Comparison of ENCODE assay signal across 16 mouse cellular contexts in the genomic region with DNA sequence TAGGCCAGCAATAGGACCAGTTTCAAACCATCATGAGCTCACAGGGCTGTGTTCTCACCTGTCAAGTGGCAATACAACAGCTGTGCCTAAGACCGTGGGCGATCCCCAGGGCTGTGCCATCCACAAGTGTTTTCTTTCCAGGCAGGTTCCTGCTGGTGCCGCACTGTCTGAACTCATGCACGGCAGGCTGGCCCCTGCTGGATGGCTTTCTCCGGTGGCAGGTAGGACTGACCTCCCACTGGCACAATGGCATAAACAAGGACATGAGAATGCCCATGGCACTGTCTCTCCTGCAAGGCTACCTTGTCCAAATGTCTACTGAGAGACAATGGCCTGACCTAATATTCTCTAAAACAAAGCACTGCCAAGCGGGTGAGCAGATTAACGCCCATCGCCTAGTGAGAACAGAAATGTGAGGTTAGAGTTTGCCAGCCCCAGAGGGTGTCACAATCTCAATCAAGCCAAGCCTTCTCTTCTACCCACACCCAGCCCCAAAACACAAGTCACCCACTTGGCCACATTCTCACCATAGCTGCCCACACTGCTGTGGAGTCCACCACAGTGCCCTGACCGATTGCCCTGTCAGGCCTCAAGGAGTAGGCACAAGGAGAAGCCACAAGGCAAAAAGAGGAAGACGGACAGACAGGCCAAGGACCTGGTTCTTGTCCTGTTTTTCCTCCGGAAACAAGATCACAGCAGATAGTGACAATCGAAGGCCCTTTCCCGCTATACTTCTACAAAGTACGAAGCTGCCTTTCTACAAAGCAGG. TPM values are rescaled to one million over a fixed set of nuclear protein-coding genes. Genes with fewer than 3 reads are reported as not detected.
A peak's percentile ranks its signal among the peaks of the same experiment; 100 is the strongest.
DNase-seq lines count a peak whose midpoint lies in the region; ATAC-seq lines count a peak whose summit lies in the region.
"Had no signal": no experiment of that assay in that cellular context is flagged by ENCODE, and none has a peak within 500 bp of the region (broad histone marks: within the 10 kb centered on the region; RNA-seq: fewer than 3 reads in every experiment).

No protein-coding gene starts in this region.

- no peaks in the 10 kb centered on the region for H3K27me3 ChIP-seq in kidney, embryonic 15.5 days
- H3K27me3 ChIP-seq in megakaryocyte, embryonic 14.5 days (replicated peaks), result no peaks in the 10 kb centered on the region
- H3K27me3 ChIP-seq: liver, embryonic 15.5 days; neural tube, embryonic 12.5 days had no signal

- peak overlapping the region; percentile 48; the same call in 1 of the 2 replicates for H3K27ac ChIP-seq in kidney, embryonic 15.5 days
- H3K27ac ChIP-seq: heart, adult 2 months; layer of hippocampus, adult 2 months; liver, embryonic 15.5 days; neural tube, embryonic 12.5 days had no signal

- no peak overlapping the region for H3K9ac ChIP-seq in kidney, embryonic 15.5 days
- H3K9ac ChIP-seq: liver, embryonic 15.5 days; neural tube, embryonic 12.5 days had no signal

- ATAC-seq in kidney, embryonic 15.5 days (replicated peaks; ENCODE audit: low FRiP score), result peak; percentile 57; the same call in 1 of the 2 replicates
- ATAC-seq: activated CD4-positive, CD25-positive, alpha-beta regulatory T cell, adult 4 months; forebrain, embryonic 14.5 days; midbrain, embryonic 16.5 days had no signal

- DNase-seq in adrenal gland, postnatal 14 days, result peak; percentile 27
- DNase-seq in adrenal gland, adult 18-20 months (ENCODE audit: low spot score in 2 of 2), result no peak
- DNase-seq in kidney, postnatal 36 days, result no peak
- DNase-seq in 416B (ENCODE audit: low read depth), result peak; percentile 90
- DNase-seq in thymus, postnatal 25 days, result no peak
- DNase-seq in thymus, postnatal 10 days (ENCODE audit: low spot score in 2 of 2), result no peak
- DNase-seq: cerebellum, adult 8-10 months; heart, adult 2 months had no signal

- WGBS in kidney, embryonic 15.5 days, result 75% methylated on average over 14 of the region's 14 CpGs

- peaks cover 19% of the 10 kb centered on the region for H3K4me1 ChIP-seq in kidney, embryonic 15.5 days
- peaks cover 51% of the 10 kb centered on the region for H3K4me1 ChIP-seq in megakaryocyte, embryonic 14.5 days
- H3K4me1 ChIP-seq: neural tube, embryonic 12.5 days had no signal

- H3K4me2 ChIP-seq in kidney, embryonic 15.5 days, result no peak overlapping the region
- H3K4me2 ChIP-seq: liver, embryonic 15.5 days; neural tube, embryonic 12.5 days had no signal

- H3K4me3 ChIP-seq in kidney, embryonic 15.5 days (replicated peaks), result no peak overlapping the region
- H3K4me3 ChIP-seq in megakaryocyte, embryonic 14.5 days (replicated peaks), result peak overlapping the region; percentile 28
- H3K4me3 ChIP-seq: heart, adult 2 months; layer of hippocampus, adult 2 months; liver, embryonic 15.5 days; neural tube, embryonic 12.5 days had no signal

- H3K9me3 ChIP-seq in kidney, embryonic 15.5 days (replicated peaks), result no peaks in the 10 kb centered on the region
- H3K9me3 ChIP-seq in megakaryocyte, embryonic 14.5 days, result no peaks in the 10 kb centered on the region
- H3K9me3 ChIP-seq: liver, embryonic 15.5 days; neural tube, embryonic 12.5 days had no signal

- no peaks in the 10 kb centered on the region for H3K36me3 ChIP-seq in kidney, embryonic 15.5 days
- H3K36me3 ChIP-seq in megakaryocyte, embryonic 14.5 days (replicated peaks; ENCODE audit: low read length), result peaks cover 11% of the 10 kb centered on the region
- H3K36me3 ChIP-seq: liver, embryonic 15.5 days; neural tube, embryonic 12.5 days had no signal

RNA-seq across cellular contexts. Expression of gene Utrn, which starts 32.9 kb away (rescaled TPM):
- total RNA-seq in adrenal gland, postnatal 14 days (2021), result 95.5 and 99.1 TPM in 2 replicates
- total RNA-seq in adrenal gland, adult 18-20 months (2021), result 10 to 100 TPM; 73.1 to 79.5 TPM
- polyA plus RNA-seq in kidney, embryonic 15.5 days (2015; fragmentation: Nextera tagmentation; extraction: Ambion mirVana), result 85.2 and 86.1 TPM in 2 replicates
- polyA plus RNA-seq in megakaryocyte, embryonic 14.5 days (2012; ENCODE audit: insufficient read depth, low replicate concordance), result 0.64 and 6.1 TPM in 2 replicates

Comparison
In these comparisons a context has a peak if more than half of its experiments do, and no peak if none do; other contexts are left out.
1. DNase-seq: peak in adrenal gland, postnatal 14 days (single experiment) and 416B (single experiment); none in adrenal gland, adult 18-20 months (0 of 2), kidney, postnatal 36 days (0 of 2), thymus, postnatal 25 days (single experiment) and thymus, postnatal 10 days (0 of 2).